Mouse (Mus musculus) urinary bladder, postnatal 0 days (tissue): ENCODE data around the gene Izumo4. TPM values are rescaled to one million over a fixed set of nuclear protein-coding genes. Genes with fewer than 3 reads are reported as not detected.

ENCODE experiments used
- polyA plus RNA-seq: library from polyadenylated mRNA; unstranded; fragments of >200 nt; fragmentation: Nextera tagmentation; extraction: Ambion mirVana; gene quantifications from 2 replicates; pipeline ENCODE4 v1.2.1, GENCODE M21; 2015

Izumo4 gene
- polyA plus RNA-seq = 16.9 and 19.6 TPM in 2 replicates

DNA sequence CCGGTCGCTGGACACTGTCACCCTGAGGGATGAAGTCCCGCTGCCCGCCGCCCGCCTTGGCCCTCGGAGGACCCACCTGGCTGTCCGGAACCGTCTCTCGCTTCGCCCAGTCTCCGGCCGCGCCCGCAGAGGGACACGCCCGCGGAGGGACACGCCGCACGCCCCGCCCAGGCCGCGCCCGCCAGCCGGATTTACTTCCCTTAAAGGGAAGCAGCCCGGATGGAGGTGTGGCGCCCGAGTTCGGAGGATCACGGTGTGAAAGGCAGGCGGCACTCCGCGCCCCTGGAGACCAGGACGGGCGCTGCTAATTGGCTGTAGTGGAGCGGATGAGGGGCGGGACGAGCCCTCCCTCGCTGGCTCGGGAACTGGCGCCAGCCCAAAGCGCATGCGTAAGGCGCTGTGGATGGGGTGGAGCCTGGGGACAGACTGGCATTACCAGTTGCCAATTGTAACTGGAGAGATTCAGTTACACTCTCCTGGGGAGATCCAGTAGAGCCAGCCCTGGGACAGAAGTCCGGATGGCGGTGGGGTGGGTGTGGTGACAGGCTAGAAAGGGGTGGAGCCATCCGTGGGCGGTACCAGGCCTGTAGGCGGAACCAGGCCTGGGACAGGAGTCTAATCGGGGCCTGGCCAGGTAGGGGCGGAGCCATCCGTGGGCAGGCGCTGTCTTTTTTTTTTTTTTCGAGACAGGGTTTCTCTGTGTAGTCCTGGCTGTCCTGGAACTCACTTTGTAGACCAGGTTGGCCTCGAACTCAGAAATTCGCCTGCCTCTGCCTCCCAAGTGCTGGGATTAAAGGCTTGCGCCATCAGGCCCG, at the start of gene Izumo4, which contains the start of gene Mob3a:
Gene Izumo4, plus strand, starts transcription at position 464 of the 815 bp plus-strand sequence.
Gene Mob3a, minus strand, starts transcription at position 257 of the 815 bp plus-strand sequence.

DNA sequence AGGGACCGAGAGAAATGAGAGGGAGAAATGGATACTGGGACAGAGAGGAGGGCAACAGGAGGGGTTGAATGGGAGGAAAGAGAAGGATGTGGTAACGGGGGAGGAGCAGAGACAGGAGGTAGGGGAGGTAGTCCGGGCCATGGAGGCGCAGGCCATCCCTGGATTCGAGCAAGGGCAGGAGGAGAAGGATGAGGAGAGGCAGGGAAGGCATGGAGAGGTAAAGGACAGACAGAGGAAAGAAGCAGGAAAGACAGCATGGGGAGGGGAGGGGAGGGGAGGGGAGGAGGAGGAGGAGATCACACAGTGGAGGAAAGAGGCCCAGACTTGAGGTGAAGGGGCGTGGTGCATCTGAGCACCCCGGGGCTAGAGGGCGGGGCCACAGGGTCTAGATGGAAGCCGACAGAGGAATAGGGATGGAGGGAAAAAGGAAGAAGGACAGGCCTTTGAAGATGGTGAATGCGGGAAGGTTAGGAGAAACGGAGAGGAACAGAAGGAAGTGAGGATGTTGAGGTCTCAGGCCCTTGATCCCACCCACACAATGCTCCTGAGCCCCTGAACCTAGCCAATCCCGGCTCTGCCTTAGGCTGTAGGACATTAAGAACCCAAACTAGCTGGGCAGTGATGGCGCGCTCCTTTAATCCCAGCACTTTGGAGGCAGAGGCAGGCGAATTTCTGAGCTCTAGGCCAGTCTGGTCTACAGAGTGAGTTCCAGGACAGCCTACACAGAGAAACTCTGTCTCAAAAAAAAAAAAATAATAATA, 44.9 kb upstream of the Izumo4 start, which contains the start of gene Btbd2:
Gene Btbd2, minus strand, starts transcription at position 209 of the 761 bp plus-strand sequence.

DNA sequence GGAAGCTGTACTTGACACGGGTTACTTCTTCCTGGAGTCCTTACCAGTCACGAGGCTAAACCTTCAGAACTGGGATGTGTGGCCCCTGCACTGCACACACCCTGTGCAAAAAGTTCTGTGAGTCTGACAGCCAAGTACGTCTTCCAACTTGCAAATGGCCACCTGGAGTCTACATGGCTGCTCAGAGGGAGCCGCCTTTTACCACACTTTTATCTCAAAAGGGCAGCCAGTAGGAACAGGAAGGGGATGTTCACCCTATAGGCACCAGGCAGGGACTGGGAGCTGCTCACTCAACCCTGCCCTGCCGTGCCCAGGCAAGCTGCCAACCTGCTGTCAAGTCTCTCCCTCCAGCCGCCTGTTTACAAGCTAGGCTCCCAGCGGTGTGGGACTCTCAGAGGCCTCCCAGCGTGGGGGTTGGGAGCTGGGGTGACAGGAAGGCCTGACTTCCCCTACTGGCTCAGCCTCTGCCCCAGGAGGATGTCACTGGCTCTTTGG, 24.0 kb upstream of the Izumo4 start, which contains the start of gene Mknk2:
Gene Mknk2, minus strand, starts transcription at position 171 of the 495 bp plus-strand sequence.

DNA sequence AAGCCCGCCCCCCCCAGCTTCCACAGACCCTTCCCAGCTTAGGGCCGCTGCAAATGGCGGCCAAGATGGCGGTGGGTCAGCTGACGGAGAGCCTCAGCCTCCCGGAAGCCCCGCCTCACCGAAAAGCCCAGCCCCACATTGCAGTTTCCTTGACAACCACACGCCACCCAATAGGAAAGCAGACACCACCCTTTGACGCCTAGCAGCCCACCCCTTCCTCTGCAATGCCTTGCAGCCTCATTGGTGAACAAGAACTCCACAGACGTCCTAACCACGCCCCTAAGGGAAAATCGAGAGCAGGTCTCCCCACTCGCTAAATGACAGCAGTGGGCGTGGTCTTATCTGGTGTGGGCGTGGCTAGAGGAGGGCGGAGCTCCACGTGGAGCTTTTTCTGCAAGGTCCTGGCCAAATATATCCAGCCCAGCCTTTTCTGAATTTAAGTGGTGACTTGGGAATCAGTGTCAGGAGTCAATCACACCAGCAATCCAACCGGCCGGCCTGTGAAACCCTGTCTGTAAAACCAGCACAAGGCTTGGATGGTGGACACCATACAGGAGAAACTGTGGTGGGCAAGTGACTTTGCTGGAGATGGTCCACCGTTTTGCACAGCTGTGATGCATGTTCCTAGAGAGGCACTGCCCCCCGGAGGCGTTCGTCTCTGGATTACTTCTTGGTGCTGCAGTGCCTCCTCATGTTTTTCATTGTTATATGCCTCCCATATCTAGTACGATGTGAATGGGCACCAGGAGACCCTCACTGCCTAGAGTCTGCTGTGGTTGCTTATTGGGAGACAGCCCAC, 40.4 kb downstream of the Izumo4 start, which contains the start of gene Ap3d1:
Gene Ap3d1, minus strand, starts transcription at position 85 of the 799 bp plus-strand sequence.

DNA sequence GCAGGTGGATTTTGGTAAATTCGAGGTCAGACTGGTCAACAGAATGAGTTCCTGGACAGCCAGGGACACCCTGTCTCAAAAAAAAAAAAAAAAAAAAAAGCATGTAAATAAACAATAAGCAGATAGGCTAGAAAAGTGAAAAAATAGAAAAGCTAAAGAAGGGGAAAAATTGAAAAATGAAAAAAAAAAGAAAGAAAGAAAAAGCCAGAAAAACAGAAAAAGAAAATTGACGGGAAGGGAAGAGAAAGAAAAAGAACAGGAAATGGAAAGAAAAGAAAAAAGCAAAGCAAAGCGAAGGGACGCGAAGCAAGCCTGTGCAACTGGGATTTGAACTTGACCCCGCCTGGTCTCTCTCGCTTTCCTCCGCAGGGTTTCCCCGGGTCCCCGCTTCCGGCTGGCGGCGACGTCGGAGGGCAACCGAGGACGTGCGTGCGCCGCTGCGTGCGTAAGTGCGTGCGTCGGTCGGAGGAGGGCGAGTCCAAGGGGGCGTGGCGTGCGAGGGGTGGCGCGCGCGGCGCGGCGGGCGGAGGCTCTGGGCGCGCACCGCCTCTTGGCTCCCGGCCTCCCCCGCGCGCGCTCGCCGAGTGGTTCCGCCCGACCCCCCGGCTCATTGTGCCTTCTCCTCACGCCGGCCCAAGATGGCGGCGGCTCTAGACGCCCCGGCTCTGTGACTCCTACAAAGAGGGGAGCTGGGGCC, 52.8 kb downstream of the Izumo4 start, which contains the start of gene Dot1l:
Gene Dot1l, plus strand, starts transcription at position 613 of the 697 bp plus-strand sequence.

Other genes starting within 250 kb of the Izumo4 start
- not detected in 2 replicates for gene Onecut3, start 207.3 kb upstream of the Izumo4 start, polyA plus RNA-seq
- 0.05 and 0.07 TPM in 2 replicates for gene Atp8b3, start 163.1 kb upstream of the Izumo4 start, polyA plus RNA-seq
- gene Rexo1, start 140.6 kb upstream of the Izumo4 start, polyA plus RNA-seq = 8.7 and 9.3 TPM in 2 replicates
- gene Klf16, start 124.9 kb upstream of the Izumo4 start, polyA plus RNA-seq = 8.8 and 9.9 TPM in 2 replicates
- gene Abhd17a, start 111.8 kb upstream of the Izumo4 start, polyA plus RNA-seq = 73.0 and 80.4 TPM in 2 replicates
- 62.1 and 62.3 TPM in 2 replicates for gene Scamp4, start 99.3 kb upstream of the Izumo4 start, polyA plus RNA-seq
- gene Adat3, start 99.3 kb upstream of the Izumo4 start, polyA plus RNA-seq = 3.7 and 5.5 TPM in 2 replicates
- 0.82 and 1.4 TPM in 2 replicates for gene Gm49322, start 96.2 kb upstream of the Izumo4 start, polyA plus RNA-seq
- gene Csnk1g2, start 79.3 kb upstream of the Izumo4 start, polyA plus RNA-seq = 95.0 and 98.7 TPM in 2 replicates
- 29.3 and 31.7 TPM in 2 replicates for gene Btbd2, start 45.1 kb upstream of the Izumo4 start, polyA plus RNA-seq
- 40.8 and 44.3 TPM in 2 replicates for gene Mknk2, start 24.1 kb upstream of the Izumo4 start, polyA plus RNA-seq
- gene Mob3a, start 207 bp upstream of the Izumo4 start, polyA plus RNA-seq = 64.5 and 80.1 TPM in 2 replicates
- 44.7 and 50.1 TPM in 2 replicates for gene Ap3d1, start 40.1 kb downstream of the Izumo4 start, polyA plus RNA-seq
- 6.0 and 6.6 TPM in 2 replicates for gene Dot1l, start 53.0 kb downstream of the Izumo4 start, polyA plus RNA-seq
- gene Sf3a2, start 96.0 kb downstream of the Izumo4 start, polyA plus RNA-seq = 34.2 and 40.0 TPM in 2 replicates
- gene Plekhj1, start 96.4 kb downstream of the Izumo4 start, polyA plus RNA-seq = 63.9 and 66.1 TPM in 2 replicates
- gene Amh, start 103.1 kb downstream of the Izumo4 start, polyA plus RNA-seq = not detected in 2 replicates
- gene Jsrp1, start 111.3 kb downstream of the Izumo4 start, polyA plus RNA-seq = 2.2 and 2.9 TPM in 2 replicates
- 1,130 and 1,319 TPM in 2 replicates for gene Oaz1, start 124.5 kb downstream of the Izumo4 start, polyA plus RNA-seq
- not detected in 2 replicates for gene Lingo3, start 141.9 kb downstream of the Izumo4 start, polyA plus RNA-seq
- gene Lsm7, start 153.0 kb downstream of the Izumo4 start, polyA plus RNA-seq = 135 and 148 TPM in 2 replicates
- gene Sppl2b, start 153.1 kb downstream of the Izumo4 start, polyA plus RNA-seq = 17.8 and 19.5 TPM in 2 replicates
- not detected in 2 replicates for gene Tmprss9, start 169.7 kb downstream of the Izumo4 start, polyA plus RNA-seq
- gene Timm13, start 198.8 kb downstream of the Izumo4 start, polyA plus RNA-seq = 186 and 200 TPM in 2 replicates
- gene Lmnb2, start 216.1 kb downstream of the Izumo4 start, polyA plus RNA-seq = 9.6 and 12.6 TPM in 2 replicates
- gene Gadd45b, start 227.9 kb downstream of the Izumo4 start, polyA plus RNA-seq = 28.6 and 36.3 TPM in 2 replicates